Mouse (Mus musculus): Measurements from ENCODE around the gene Spryd4.

GRCm38 (mm10) chr10:128204941-128205340 lies 6.7 kb downstream of the Spryd4 start:
- TF ChIP-seq CTCF (IDR thresholded peaks at IDR 0.05; ENCODE audit: extremely low read depth, insufficient read depth, insufficient read length, insufficient replicate concordance): no peak
- no peak for TF ChIP-seq POLR2A (IDR thresholded peaks at IDR 0.05; ENCODE audit: low read depth, low read length)

Measured in spleen, adult 2 months (tissue).